Mouse (Mus musculus): ENCODE results near the gene Odf3l2.

Gene Odf3l2

GRCm38 (mm10) chr10:79590702-79591101, 54.8 kb downstream of the Odf3l2 start:
- in situ Hi-C loops (cut with MboI; ENCODE audit: low sequenced_read_pairs) = loop anchor here (10.0 kb wide), 1 partner anchor 54 kb away; the partner anchor contains the start of gene Odf3l2

Measured in CH12F3 (cell line).